Mouse (Mus musculus) thymus, adult 2 months (tissue): Measurements from ENCODE around the gene Slc20a1. TPM values are rescaled to one million over a fixed set of nuclear protein-coding genes. Genes with fewer than 3 reads are reported as not detected.

Experiments used
- DNase-seq: peaks from one replicate; pipeline ENCODE4 v3.0.0; 2021
- H3K27ac ChIP-seq: fragments of 200-500 bp; 2 replicates; pipeline ENCODE4 v1.5.1; 2012; ENCODE audit warnings: low read length, control low read depth; ENCODE audit not compliant: control insufficient read depth, insufficient read depth
- H3K27me3 ChIP-seq: fragments of 200-500 bp; 2 replicates; pipeline ENCODE4 v1.6.1; 2012; ENCODE audit warnings: mild to moderate bottlenecking, low read length, moderate library complexity, mixed read lengths; ENCODE audit not compliant: control insufficient read depth, insufficient read depth
- H3K36me3 ChIP-seq: fragments of 200-500 bp; 2 replicates; pipeline ENCODE4 v1.6.1; 2012; ENCODE audit warnings: mild to moderate bottlenecking, low read length, moderate library complexity; ENCODE audit not compliant: control insufficient read depth, insufficient read depth
- H3K4me1 ChIP-seq: fragments of 200-500 bp; replicated peaks from 2 replicates; pipeline ENCODE4 v1.6.1; 2012; ENCODE audit warnings: low read length; ENCODE audit not compliant: control insufficient read depth, insufficient read depth
- H3K4me3 ChIP-seq: fragments of 200-500 bp; 2 replicates; pipeline ENCODE4 v1.5.1; 2012; ENCODE audit warnings: mild to moderate bottlenecking, low read length, control low read depth, moderate library complexity; ENCODE audit not compliant: control insufficient read depth, insufficient read depth
- CTCF ChIP-seq: fragments of 200-500 bp; IDR thresholded peaks from 2 replicates; pipeline ENCODE4 v1.5.1; 2012; ENCODE audit warnings: mild to moderate bottlenecking, control low read depth, low read length, moderate library complexity, borderline replicate concordance; ENCODE audit not compliant: control insufficient read depth, poor library complexity, insufficient read depth; ENCODE audit errors: extremely low read depth
- POLR2A ChIP-seq: fragments of 200-500 bp; IDR thresholded peaks from 2 replicates; pipeline ENCODE4 v1.6.1; 2012; ENCODE audit warnings: mild to moderate bottlenecking, low read length, control low read depth, moderate library complexity; ENCODE audit not compliant: control insufficient read depth, poor library complexity, insufficient read depth; ENCODE audit errors: extremely low read depth
- WGBS: fragments of 180-500 bp; shearing (Covaris S2); methylation state at CpG from one replicate; pipeline ENCODE4 v1.1.7; 2018; 5-methylcytosine and 5-hydroxymethylcytosine counted together
- polyA plus RNA-seq: library from polyadenylated mRNA; depleted of rRNA; stranded (reverse); fragments of >200 nt; gene quantifications from 2 replicates; pipeline ENCODE4 v1.2.3, GENCODE M21; 2012; rRNA removed

The Slc20a1 gene
- 77.3 and 82.0 TPM in 2 replicates for polyA plus RNA-seq

DNA sequence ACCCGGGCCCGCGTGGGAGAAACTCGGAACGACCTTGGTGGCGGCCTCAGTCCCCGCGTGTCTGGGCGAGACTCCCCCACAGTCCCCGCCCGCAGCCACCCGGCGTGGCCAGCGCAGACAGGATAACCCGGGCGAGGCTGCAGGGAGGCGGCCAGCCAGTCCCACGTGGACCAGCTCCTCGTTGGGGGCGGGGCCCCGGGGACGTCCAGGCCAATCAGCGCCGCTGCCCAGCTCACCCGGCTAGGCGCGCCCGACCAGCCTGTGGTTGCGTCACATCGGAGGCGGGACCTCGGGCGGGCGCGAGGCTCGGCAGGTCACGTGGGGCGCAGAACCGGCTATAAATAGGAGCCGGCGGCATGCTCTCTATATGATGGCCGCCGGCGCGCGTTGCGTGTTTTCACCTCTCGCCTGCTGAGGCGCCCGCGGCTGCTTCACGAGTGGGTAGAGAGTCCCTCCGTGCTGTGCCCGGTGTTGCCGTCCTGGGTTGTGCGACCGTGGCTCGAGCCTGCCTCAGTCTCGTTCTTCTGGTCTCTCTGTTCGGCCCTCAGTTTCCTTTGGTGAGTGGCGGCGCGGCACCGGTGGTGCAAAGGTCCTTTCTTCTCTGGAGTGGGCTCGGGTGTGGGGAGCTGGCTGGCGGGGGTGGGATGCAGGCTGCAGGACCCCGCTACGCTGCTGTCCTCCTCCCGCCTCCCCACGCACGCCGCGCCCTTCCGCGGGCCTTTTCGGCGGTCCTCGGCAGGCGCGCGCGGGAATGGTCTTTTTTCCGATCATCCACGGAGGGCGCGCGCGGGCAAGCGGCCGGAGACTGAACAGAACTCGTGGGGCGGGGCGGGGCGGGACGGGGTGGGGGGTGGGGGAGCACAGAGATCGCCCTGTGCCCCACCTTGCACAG, at the start of gene Slc20a1:
TSS of gene Slc20a1 (plus strand) at position 329 of the 892 bp plus-strand sequence.
- WGBS: under 1% methylated on average over 95 of the region's 96 CpGs
- peak; percentile 99 for DNase-seq
- H3K4me1 ChIP-seq: peaks cover 19% of the 10 kb centered on the region
- H3K4me3 ChIP-seq: peak within 1 kb of the TSS; percentile 74
- peaks cover 13% of the 10 kb centered on the region for H3K36me3 ChIP-seq
- H3K27ac ChIP-seq: peak within 1 kb of the TSS; percentile 50
- TF ChIP-seq CTCF: no peak; the same call in 1 of the 2 replicates
- peak; percentile 98 for TF ChIP-seq POLR2A
- H3K27me3 ChIP-seq: no peaks in the 10 kb centered on the region

DNA sequence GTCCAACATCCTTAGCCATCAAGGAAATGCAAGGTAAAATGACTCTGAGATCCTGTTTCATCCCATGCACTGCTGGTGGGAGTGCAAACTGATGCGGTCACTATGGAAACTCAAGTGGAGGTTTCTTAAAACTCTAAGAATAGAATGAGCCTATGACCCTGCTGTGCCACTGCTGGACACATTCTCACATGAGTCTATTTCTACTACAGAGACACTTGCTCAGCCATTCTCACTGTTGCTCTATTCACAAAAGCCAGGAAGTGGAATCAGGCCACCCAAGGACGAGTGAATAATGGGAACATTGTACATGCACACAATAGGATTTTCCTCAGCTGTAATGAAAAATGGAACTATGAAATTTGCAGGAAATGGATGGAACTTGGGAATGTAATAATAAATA, 49.7 kb upstream of the Slc20a1 start:
- H3K4me1 ChIP-seq: no peaks in the 10 kb centered on the region
- no peak overlapping the region for H3K4me3 ChIP-seq
- no peak for DNase-seq
- H3K36me3 ChIP-seq: no peaks in the 10 kb centered on the region
- TF ChIP-seq CTCF: no peak
- TF ChIP-seq POLR2A: no peak
- no peak overlapping the region for H3K27ac ChIP-seq
- H3K27me3 ChIP-seq: no peaks in the 10 kb centered on the region
- 82% methylated on average over 2 of the region's 2 CpGs for WGBS

DNA sequence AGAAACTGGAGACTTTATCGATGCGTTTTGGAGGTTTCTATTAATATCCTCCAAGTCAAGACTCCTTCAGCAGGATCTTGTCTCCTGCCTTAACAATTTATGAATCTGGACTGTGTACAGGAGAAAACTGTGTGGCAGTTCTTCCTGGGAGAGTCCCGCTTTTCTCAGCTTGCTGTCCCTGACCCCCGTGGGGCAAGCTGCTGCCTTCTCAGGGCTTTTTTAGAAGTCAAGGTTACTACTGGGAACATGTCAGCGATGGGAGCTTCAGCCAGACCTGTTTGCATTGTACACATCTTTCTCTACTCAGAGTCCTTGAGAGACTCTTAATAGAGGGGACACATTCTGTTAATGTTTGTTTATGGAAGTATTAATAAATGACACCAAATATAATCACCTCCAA, 48.2 kb upstream of the Slc20a1 start:
- TF ChIP-seq POLR2A (no peak), CTCF (no peak)
- WGBS: 92% methylated on average over 5 of the region's 5 CpGs
- no peak overlapping the region for H3K27ac ChIP-seq
- no peak overlapping the region for H3K4me3 ChIP-seq
- H3K36me3 ChIP-seq: no peaks in the 10 kb centered on the region
- no peaks in the 10 kb centered on the region for H3K4me1 ChIP-seq
- no peaks in the 10 kb centered on the region for H3K27me3 ChIP-seq
- no peak for DNase-seq

DNA sequence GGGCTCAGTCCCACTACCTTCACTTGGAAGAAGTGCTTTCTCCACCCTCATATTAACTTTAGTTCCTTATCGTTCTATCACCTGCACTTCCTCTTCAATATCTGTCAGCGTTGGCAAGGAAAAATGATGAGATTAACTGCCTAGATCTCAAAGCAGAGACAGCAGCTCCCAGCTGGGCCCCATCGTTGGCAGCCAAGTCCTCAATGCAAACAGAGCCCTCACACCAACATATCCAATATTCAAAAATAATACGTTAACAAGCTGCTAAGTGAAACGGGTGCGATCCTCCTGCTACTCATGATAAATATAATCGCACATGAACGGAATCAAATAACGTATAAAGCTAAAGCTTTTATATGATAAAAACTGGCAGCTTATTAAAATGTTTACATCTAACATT, 47.5 kb upstream of the Slc20a1 start:
- Histone ChIP-seq H3K27ac (no peak overlapping the region), H3K4me3 (no peak overlapping the region), H3K36me3 (no peaks in the 10 kb centered on the region), H3K4me1 (no peaks in the 10 kb centered on the region), H3K27me3 (no peaks in the 10 kb centered on the region)
- DNase-seq: no peak
- 69% methylated on average over 9 of the region's 9 CpGs for WGBS
- TF ChIP-seq CTCF (no peak), POLR2A (no peak)

DNA sequence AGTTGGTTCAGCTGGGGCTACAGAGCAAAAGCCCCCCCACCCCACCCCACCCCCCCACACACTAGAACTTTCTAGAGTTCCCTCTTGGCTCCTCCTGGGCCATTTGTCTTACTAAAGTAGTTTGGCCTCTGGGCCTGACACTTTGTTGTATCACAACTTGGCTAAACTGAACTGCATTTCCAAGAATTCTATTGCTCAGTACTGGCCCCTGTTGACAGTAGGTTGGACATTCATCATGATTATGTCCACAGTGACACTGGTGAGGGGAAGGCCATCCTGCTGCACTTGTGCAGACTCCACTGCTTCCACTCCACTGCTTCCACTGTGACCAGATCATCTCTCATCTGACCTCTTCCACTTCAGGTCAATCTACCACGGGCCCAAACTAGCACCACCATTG, 45.8 kb upstream of the Slc20a1 start:
- no peaks in the 10 kb centered on the region for H3K27me3 ChIP-seq
- H3K27ac ChIP-seq: no peak overlapping the region
- no peak overlapping the region for H3K4me3 ChIP-seq
- 96% methylated on average over 1 of the region's 1 CpGs for WGBS
- no peak for DNase-seq
- H3K36me3 ChIP-seq: no peaks in the 10 kb centered on the region
- no peaks in the 10 kb centered on the region for H3K4me1 ChIP-seq
- TF ChIP-seq POLR2A: no peak
- TF ChIP-seq CTCF: no peak

DNA sequence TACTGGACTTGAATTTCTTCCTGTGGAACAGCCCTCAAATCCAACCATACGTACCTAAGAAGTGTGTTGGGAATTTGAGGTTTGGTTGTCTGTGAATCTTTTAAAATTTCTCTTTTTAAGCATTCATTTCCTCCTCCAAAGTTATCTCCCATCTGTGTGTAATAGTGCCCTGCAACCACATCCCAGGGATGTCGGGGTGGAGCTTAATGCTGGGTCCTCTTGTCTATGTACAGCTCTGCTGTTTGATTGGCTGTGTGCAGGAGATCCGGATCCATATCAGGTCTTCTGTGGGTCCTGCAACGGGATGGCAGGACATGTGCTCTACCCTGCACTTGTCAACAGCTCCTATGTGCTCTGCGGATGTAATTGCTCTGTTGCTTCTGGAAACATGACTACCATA, 33.7 kb upstream of the Slc20a1 start:
- no peaks in the 10 kb centered on the region for H3K4me1 ChIP-seq
- no peak overlapping the region for H3K27ac ChIP-seq
- no peak for TF ChIP-seq CTCF
- 60% methylated on average over 5 of the region's 5 CpGs for whole genome bisulfite sequencing
- no peak overlapping the region for H3K4me3 ChIP-seq
- DNase-seq: no peak
- no peaks in the 10 kb centered on the region for H3K27me3 ChIP-seq
- H3K36me3 ChIP-seq: no peaks in the 10 kb centered on the region
